Mouse (Mus musculus) hindbrain, embryonic 12.5 days (tissue): ENCODE measurements around the gene Gfi1b. TPM values are rescaled to one million over a fixed set of nuclear protein-coding genes. Genes with fewer than 3 reads are reported as not detected.
A peak's percentile ranks its signal among the peaks of the same experiment; 100 is the strongest.

Source experiments
- ATAC-seq: fragments of 200-750 bp; cut with Nextera tagmentation; 2 replicates; pipeline ENCODE4 v1.8.0; 2017; ENCODE audit warnings: moderate TSS enrichment; ENCODE audit not compliant: low FRiP score
- H3K27ac ChIP-seq: fragments of 300-500 bp; sonication (generic); 2 replicates; pipeline ENCODE4 v1.5.1; 2016; ENCODE audit warnings: mild to moderate bottlenecking
- H3K27me3 ChIP-seq: fragments of 300-500 bp; sonication (generic); 2 replicates; pipeline ENCODE4 v1.6.1; 2016; ENCODE audit warnings: mild to moderate bottlenecking
- H3K36me3 ChIP-seq: fragments of 300-500 bp; sonication (generic); 2 replicates; pipeline ENCODE4 v1.6.1; 2016; ENCODE audit warnings: mild to moderate bottlenecking
- H3K4me1 ChIP-seq: fragments of 300-500 bp; sonication (generic); 2 replicates; pipeline ENCODE4 v1.6.1; 2016
- H3K4me2 ChIP-seq: fragments of 300-500 bp; sonication (generic); replicated peaks from 2 replicates; pipeline ENCODE4 v1.6.1; 2016; ENCODE audit warnings: mild to moderate bottlenecking
- H3K4me3 ChIP-seq: fragments of 300-500 bp; sonication (generic); 2 replicates; pipeline ENCODE4 v1.5.1; 2016; ENCODE audit warnings: mild to moderate bottlenecking
- H3K9ac ChIP-seq: fragments of 300-500 bp; sonication (generic); 2 replicates; pipeline ENCODE4 v1.6.1; 2016; ENCODE audit warnings: mild to moderate bottlenecking, moderate library complexity
- H3K9me3 ChIP-seq: fragments of 300-500 bp; sonication (generic); replicated peaks from 2 replicates; pipeline ENCODE4 v1.6.1; 2016; ENCODE audit warnings: mild to moderate bottlenecking
- WGBS: fragments of 180-500 bp; shearing (Covaris S2); methylation state at CpG from one replicate; pipeline ENCODE4 v1.1.7; 2016; 5-methylcytosine and 5-hydroxymethylcytosine counted together
- polyA plus RNA-seq: library from polyadenylated mRNA; unstranded; fragments of >200 nt; fragmentation: Nextera tagmentation; extraction: Ambion mirVana; gene quantifications from 2 replicates; pipeline ENCODE4 v1.2.1, GENCODE M21; 2016

The Gfi1b gene
- polyA plus RNA-seq, 1 experiment from 2014 or later, result 1.3 TPM

DNA sequence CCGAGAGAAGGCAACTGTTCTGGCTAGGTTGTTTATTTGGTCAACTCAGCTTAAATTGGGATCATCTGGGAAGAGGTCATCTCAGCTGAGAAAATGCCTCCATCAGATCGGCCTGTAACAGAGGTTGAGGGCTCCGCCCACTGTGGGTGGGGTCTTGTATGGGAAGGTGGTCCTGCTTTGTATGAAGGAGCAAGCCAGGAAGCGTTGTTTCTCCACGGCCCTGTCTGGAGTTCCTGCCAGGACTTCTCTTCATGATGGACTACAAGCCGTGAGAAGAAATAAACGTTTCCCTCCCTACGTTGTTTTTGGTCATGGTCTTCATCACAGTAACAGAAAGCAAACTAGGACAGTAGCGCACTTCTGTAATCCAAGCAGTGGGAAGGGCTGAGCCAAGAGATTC, 17.1 kb upstream of the Gfi1b start:
- H3K9ac ChIP-seq, result no peak overlapping the region
- H3K27me3 ChIP-seq, result peaks cover 6% of the 10 kb centered on the region; the same call in 1 of the 2 replicates
- 8% methylated on average over 9 of the region's 9 CpGs for WGBS
- no peak overlapping the region for H3K4me3 ChIP-seq
- ATAC-seq, result no peak
- peak overlapping the region; percentile 13 for H3K4me2 ChIP-seq
- H3K36me3 ChIP-seq, result no peaks in the 10 kb centered on the region
- no peaks in the 10 kb centered on the region for H3K9me3 ChIP-seq
- peaks cover 18% of the 10 kb centered on the region for H3K4me1 ChIP-seq
- no peak overlapping the region for H3K27ac ChIP-seq

DNA sequence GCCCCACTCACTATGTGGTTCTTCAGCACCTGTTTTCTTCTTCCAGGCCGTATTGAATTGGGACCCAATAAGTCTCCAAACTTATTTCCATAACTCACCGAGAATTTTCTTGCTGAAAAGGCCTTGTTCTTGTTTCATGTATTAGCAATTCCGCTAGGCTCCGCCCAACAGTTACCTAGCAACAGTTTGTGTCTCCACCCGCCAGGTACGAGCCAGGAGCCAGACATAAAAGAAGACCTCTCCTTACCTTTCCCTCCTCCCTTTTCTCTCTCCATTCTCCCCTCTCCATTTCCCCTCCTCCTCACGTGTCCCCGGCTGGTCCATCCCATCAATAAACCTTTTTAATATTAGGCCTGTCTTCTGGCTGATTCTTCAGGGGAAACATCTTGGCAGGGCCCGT, 16.6 kb upstream of the Gfi1b start:
- H3K4me2 ChIP-seq, result peak overlapping the region; percentile 13
- WGBS, result 17% methylated on average over 9 of the region's 9 CpGs
- H3K4me3 ChIP-seq, result no peak overlapping the region
- peaks cover 18% of the 10 kb centered on the region for H3K4me1 ChIP-seq
- H3K36me3 ChIP-seq, result no peaks in the 10 kb centered on the region
- peaks cover 6% of the 10 kb centered on the region; the same call in 1 of the 2 replicates for H3K27me3 ChIP-seq
- no peak for ATAC-seq
- no peak overlapping the region for H3K9ac ChIP-seq
- no peak overlapping the region for H3K27ac ChIP-seq
- no peaks in the 10 kb centered on the region for H3K9me3 ChIP-seq

GRCm38 (mm10) chr2:28637106-28637845, 15.5 kb upstream of the Gfi1b start:
- no peaks in the 10 kb centered on the region for H3K9me3 ChIP-seq
- H3K4me2 ChIP-seq, result no peak overlapping the region
- ATAC-seq, result no peak
- 77% methylated on average over 9 of the region's 9 CpGs for WGBS
- H3K27ac ChIP-seq, result no peak overlapping the region
- H3K36me3 ChIP-seq, result no peaks in the 10 kb centered on the region
- H3K4me1 ChIP-seq, result peaks cover 9% of the 10 kb centered on the region
- H3K27me3 ChIP-seq, result peaks cover 6% of the 10 kb centered on the region; the same call in 1 of the 2 replicates
- no peak overlapping the region for H3K4me3 ChIP-seq
- H3K9ac ChIP-seq, result no peak overlapping the region

GRCm38 (mm10) chr2:28635199-28635598, 13.4 kb upstream of the Gfi1b start:
- H3K4me2 ChIP-seq, result no peak overlapping the region
- no peak overlapping the region for H3K9ac ChIP-seq
- H3K36me3 ChIP-seq, result no peaks in the 10 kb centered on the region
- ATAC-seq, result no peak
- peaks cover 4% of the 10 kb centered on the region; the same call in 1 of the 2 replicates for H3K4me1 ChIP-seq
- 85% methylated on average over 1 of the region's 1 CpGs for WGBS
- no peak overlapping the region for H3K4me3 ChIP-seq
- peaks cover 9% of the 10 kb centered on the region; the same call in 1 of the 2 replicates for H3K27me3 ChIP-seq
- no peak overlapping the region for H3K27ac ChIP-seq
- no peaks in the 10 kb centered on the region for H3K9me3 ChIP-seq

DNA sequence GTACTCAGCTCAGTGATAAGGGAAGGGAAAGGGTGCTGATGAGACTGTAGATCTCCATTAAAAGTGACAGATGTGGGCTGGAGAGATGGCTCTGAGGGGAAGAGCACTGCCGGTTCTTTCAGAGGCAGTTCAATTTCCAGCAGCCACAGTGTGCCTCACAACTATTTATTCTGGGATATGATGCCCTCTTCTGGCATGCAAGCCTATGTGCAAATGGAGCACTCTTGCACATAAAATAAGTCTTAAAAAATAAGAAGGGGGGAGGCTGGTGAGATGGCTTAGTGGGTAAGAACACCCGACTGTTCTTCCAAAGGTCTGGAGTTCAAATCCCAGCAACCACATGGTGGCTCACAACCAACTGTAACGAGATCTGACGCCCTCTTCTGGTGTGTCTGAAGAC, 11.4 kb upstream of the Gfi1b start:
- H3K4me1 ChIP-seq, result peaks cover 7% of the 10 kb centered on the region; the same call in 1 of the 2 replicates
- no peak overlapping the region for H3K27ac ChIP-seq
- ATAC-seq, result no peak
- H3K27me3 ChIP-seq, result peaks cover 9% of the 10 kb centered on the region; the same call in 1 of the 2 replicates
- 58% methylated on average over 4 of the region's 4 CpGs for WGBS
- H3K4me2 ChIP-seq, result no peak overlapping the region
- no peak overlapping the region for H3K4me3 ChIP-seq
- no peaks in the 10 kb centered on the region for H3K9me3 ChIP-seq
- H3K36me3 ChIP-seq, result no peaks in the 10 kb centered on the region
- no peak overlapping the region for H3K9ac ChIP-seq

DNA sequence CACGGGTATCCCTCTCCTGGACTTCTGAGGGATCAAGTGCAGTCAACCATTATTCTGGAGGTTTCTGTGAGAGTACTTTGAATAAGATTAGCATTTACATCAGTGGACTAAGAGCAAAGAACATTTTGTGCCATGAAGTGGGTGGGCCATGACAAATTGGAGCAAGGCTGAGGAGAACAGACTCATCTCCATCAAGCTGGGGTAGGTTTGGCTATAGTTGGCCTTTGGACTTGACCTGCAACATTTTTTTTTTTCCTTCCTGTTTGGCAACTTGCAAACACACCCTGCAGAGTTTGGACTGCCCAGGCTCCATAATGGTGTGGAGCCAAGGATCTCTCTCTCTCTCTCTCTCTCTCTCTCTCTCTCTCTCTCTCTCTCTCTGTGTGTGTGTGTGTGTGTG, 10.8 kb upstream of the Gfi1b start:
- 80% methylated on average over 1 of the region's 1 CpGs for WGBS
- peaks cover 5% of the 10 kb centered on the region; the same call in 1 of the 2 replicates for H3K27me3 ChIP-seq
- no peak overlapping the region for H3K9ac ChIP-seq
- no peak overlapping the region for H3K4me3 ChIP-seq
- H3K36me3 ChIP-seq, result no peaks in the 10 kb centered on the region
- no peak overlapping the region for H3K27ac ChIP-seq
- H3K4me1 ChIP-seq, result peaks cover 6% of the 10 kb centered on the region; the same call in 1 of the 2 replicates
- H3K9me3 ChIP-seq, result no peaks in the 10 kb centered on the region
- no peak overlapping the region for H3K4me2 ChIP-seq
- no peak for ATAC-seq

DNA sequence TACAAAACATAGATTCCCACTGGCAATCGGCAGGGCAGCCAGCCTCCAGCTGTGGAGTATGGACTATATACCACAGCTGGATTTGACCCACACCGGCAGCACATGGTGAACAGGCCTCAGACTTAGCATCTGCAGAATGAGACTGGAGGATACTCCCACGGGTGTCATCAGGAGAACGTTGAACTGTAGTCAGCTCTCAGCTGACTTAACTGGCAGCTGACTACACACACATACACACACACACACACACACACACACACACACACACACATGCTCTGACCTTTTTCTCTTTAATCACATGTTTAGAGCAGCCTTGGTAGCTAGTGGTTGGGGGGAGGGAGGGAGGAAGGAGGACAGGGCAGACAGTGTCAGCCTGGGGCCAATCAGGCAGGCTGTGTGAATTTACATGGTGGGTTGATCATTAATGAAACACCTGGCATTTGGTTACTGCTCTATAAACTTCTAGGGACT, 8.2 kb upstream of the Gfi1b start:
- H3K27ac ChIP-seq, result no peak overlapping the region
- H3K4me2 ChIP-seq, result no peak overlapping the region
- H3K27me3 ChIP-seq, result peaks cover 3% of the 10 kb centered on the region; the same call in 1 of the 2 replicates
- no peak for ATAC-seq
- peaks cover 6% of the 10 kb centered on the region; the same call in 1 of the 2 replicates for H3K4me1 ChIP-seq
- no peaks in the 10 kb centered on the region for H3K36me3 ChIP-seq
- WGBS, result 47% methylated on average over 4 of the region's 4 CpGs
- no peak overlapping the region for H3K4me3 ChIP-seq
- no peaks in the 10 kb centered on the region for H3K9me3 ChIP-seq
- H3K9ac ChIP-seq, result no peak overlapping the region

GRCm38 (mm10) chr2:28628053-28628452, 6.3 kb upstream of the Gfi1b start:
- WGBS, result 57% methylated on average over 2 of the region's 2 CpGs
- H3K9ac ChIP-seq, result no peak overlapping the region
- no peak for ATAC-seq

DNA sequence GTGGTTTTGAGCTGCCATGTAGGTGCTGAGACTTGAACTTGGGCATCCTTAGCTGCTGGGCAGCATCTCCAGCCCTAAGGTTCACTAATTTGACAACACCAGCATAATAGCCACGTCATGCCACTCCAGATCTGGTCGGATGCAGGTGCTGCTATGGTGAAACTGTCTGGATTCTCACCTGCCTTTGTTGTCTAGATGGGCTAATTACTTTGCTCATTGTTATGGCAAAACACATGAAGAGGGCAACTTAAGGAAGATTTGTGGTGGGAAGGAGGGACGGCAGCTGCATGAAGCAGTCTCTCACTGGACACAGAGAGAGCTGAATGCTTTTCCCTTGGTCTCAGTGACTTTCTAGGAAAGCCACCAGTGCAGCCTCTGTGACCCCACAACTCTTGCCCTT, 4.3 kb upstream of the Gfi1b start:
- Histone ChIP-seq H3K9me3 (no peaks in the 10 kb centered on the region), H3K4me2 (no peak overlapping the region), H3K4me1 (peaks cover 12% of the 10 kb centered on the region; the same call in 1 of the 2 replicates), H3K4me3 (no peak overlapping the region), H3K9ac (no peak overlapping the region), H3K36me3 (no peaks in the 10 kb centered on the region), H3K27ac (no peak overlapping the region), H3K27me3 (peaks cover 13% of the 10 kb centered on the region)
- ATAC-seq, result no peak
- WGBS, result 82% methylated on average over 3 of the region's 3 CpGs

More at GRCm38 (mm10) chr2:28628053-28628452, 6.3 kb upstream of the Gfi1b start:
- peaks cover 6% of the 10 kb centered on the region; the same call in 1 of the 2 replicates for H3K4me1 ChIP-seq
- H3K27ac ChIP-seq, result no peak overlapping the region
- no peaks in the 10 kb centered on the region for H3K36me3 ChIP-seq
- H3K4me3 ChIP-seq, result no peak overlapping the region
- H3K4me2 ChIP-seq, result no peak overlapping the region
- peaks cover 3% of the 10 kb centered on the region; the same call in 1 of the 2 replicates for H3K27me3 ChIP-seq
- no peaks in the 10 kb centered on the region for H3K9me3 ChIP-seq

DNA sequence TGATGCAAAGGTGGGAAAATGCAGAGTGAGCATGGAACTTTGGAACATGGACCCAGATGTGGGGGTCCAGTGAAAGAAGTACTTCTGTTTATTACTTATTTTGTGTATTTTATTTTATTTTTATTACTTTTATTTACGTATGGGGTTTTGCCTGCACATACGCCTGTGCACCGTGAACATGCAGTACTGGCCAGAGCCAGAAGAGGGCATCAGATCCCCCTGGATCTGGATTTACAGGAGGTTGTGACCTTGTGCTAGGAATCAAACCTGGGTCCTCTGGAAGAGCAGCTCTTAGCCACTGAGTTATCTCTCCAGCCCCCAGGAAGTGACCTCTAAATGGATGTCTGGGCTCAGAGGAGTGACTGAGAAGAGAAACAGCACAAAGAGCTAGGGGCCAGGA, 3.1 kb upstream of the Gfi1b start:
- ATAC-seq, result no peak
- H3K4me3 ChIP-seq, result no peak overlapping the region
- H3K4me1 ChIP-seq, result peaks cover 9% of the 10 kb centered on the region; the same call in 1 of the 2 replicates
- H3K36me3 ChIP-seq, result no peaks in the 10 kb centered on the region
- no peak overlapping the region for H3K4me2 ChIP-seq
- no peak overlapping the region for H3K9ac ChIP-seq
- WGBS, result 90% methylated on average over 3 of the region's 3 CpGs
- peaks cover 21% of the 10 kb centered on the region for H3K27me3 ChIP-seq
- no peak overlapping the region for H3K27ac ChIP-seq
- no peaks in the 10 kb centered on the region for H3K9me3 ChIP-seq

DNA sequence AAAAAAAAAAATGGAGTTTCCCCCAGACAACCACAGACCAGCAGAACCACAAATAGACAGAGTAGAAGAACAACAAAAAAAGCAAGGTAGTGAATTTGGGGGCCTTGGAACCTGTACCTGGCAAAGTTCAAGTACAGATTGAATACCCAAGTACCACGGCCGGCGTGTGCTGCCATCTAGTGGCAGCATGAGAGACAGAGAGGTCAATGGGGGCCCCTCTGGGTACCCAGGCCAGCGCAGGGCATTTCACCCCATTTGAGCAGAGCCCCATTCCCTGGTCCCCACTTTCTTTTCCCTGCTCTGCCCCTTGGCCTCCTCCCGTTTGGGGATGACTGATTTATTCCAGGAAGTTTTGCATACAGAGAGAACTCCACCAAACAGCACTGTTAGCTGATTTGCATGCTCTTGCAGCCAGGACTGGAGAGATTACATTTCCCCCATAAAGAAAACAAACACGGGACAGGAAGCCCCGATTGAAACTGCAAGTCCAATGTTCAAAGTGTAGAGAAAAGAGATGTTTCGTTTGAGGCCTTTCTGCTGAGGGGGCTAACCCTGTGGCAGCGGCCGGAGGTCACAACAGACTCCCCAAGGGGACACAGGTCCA, 841 bp upstream of the Gfi1b start:
- no peak overlapping the region for H3K4me3 ChIP-seq
- H3K9ac ChIP-seq, result no peak overlapping the region
- no peaks in the 10 kb centered on the region for H3K9me3 ChIP-seq
- no peaks in the 10 kb centered on the region for H3K36me3 ChIP-seq
- 24% methylated on average over 10 of the region's 10 CpGs for WGBS
- H3K27me3 ChIP-seq, result peaks cover 28% of the 10 kb centered on the region
- ATAC-seq, result no peak
- peaks cover 6% of the 10 kb centered on the region; the same call in 1 of the 2 replicates for H3K4me1 ChIP-seq
- no peak overlapping the region for H3K4me2 ChIP-seq
- H3K27ac ChIP-seq, result no peak overlapping the region

DNA sequence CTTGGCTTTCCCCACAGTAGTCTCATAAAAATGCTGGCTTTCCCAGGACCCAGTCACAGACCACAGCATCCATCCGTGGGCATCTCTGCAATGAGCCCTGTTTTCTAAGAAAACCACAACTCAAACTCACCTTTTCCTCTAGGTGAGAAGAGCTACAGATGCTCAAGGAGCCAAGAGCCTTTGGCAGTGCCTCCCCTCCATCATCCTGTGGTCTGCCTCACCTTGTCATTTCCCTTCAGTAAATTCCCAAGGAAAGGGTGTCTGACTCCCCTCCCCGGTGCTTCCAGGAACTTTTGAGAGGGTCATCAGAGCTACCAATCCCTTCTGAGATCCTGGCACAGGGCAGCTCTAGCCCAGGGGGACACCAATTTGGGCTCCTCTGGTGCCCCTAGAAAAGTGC, 671 bp downstream of the Gfi1b start:
- ATAC-seq, result no peak
- no peak overlapping the region for H3K9ac ChIP-seq
- H3K27me3 ChIP-seq, result peaks cover 29% of the 10 kb centered on the region
- H3K4me2 ChIP-seq, result no peak overlapping the region
- no peak overlapping the region for H3K4me3 ChIP-seq
- H3K9me3 ChIP-seq, result no peaks in the 10 kb centered on the region
- H3K4me1 ChIP-seq, result peaks cover 6% of the 10 kb centered on the region; the same call in 1 of the 2 replicates
- H3K27ac ChIP-seq, result no peak overlapping the region
- WGBS, result 18% methylated on average over 2 of the region's 2 CpGs
- no peaks in the 10 kb centered on the region for H3K36me3 ChIP-seq
